Mouse (Mus musculus): ENCODE measurements around the gene Acvr2a. TPM values are rescaled to one million over a fixed set of nuclear protein-coding genes. Genes with fewer than 3 reads are reported as not detected.

Gene Acvr2a
- polyA plus RNA-seq, 1 experiment: 3.4 TPM

GRCm38 (mm10) chr2:48868199-48868913 is 54.4 kb downstream of the Acvr2a start:
- DNase-seq (ENCODE audit: low read depth): no peak

- DNase-seq (ENCODE audit: low read depth): peak; percentile 16
These were observed 72.0 kb downstream of the Acvr2a start for GRCm38 (mm10) chr2:48885945-48886344.

GRCm38 (mm10) chr2:48895186-48895585 is 81.3 kb downstream of the Acvr2a start:
- DNase-seq (ENCODE audit: low read depth): no peak

- DNase-seq (ENCODE audit: low read depth): no peak
These were observed 95.0 kb downstream of the Acvr2a start for GRCm38 (mm10) chr2:48908866-48909265.

GRCm38 (mm10) chr2:48914185-48914584 is 100.3 kb downstream of the Acvr2a start:
- DNase-seq (ENCODE audit: low read depth): no peak

DNA sequence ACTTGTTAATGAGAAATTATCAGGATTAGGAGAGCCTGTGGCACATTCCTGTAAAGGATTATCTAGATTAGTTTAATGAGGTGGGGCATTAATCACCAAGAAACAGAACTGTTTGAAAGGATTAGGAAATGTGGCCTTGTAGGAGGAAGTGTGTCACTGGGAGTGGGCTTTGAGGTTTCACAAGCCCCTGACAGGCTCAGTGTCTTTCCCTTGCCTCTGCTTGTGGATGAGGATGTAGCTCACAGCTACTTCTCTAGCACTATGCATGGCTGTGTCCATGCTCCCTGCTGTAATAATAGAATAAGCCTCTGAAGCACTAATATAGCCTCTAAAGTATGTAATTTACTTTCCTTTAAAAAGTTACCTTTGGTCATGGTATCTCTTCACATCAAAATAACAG is 101.9 kb downstream of the Acvr2a start:
- DNase-seq (ENCODE audit: low read depth): no peak

GRCm38 (mm10) chr2:48935058-48935457 is 121.1 kb downstream of the Acvr2a start:
- DNase-seq (ENCODE audit: low read depth): no peak

GRCm38 (mm10) chr2:48947761-48948160 is 133.9 kb downstream of the Acvr2a start:
- no peak for DNase-seq (ENCODE audit: low read depth)

GRCm38 (mm10) chr2:48948841-48949584 is 135.1 kb downstream of the Acvr2a start, which contains the start of gene Mbd5:
Gene Mbd5, plus strand, starts transcription at chr2:48949508.
- peak; percentile 77 for DNase-seq (ENCODE audit: low read depth)

DNA sequence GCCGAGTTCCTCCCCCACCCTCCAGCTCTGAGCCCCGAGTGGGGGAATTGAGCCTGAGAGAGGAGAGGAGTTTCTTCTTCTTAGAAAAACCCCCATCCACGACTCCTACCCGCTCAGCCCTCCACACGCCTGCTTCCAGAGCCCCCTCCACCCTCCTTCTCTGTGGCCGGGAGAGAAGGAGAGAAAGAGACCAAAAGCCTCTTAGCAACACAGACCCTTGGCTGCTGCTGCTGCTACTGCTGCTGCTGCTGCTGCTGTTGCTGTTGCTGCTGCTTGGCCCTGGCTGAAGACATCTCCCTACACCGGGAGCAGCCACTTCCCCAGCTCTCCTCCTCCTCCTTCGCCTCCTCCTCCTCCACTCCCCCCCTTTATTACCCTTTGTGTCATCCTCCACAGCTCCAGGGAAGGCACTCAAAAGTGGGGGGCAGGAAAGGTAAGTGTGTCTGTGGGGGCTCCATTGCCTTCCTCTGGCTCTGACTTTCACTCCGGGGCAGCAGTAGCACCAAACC is 135.9 kb downstream of the Acvr2a start:
- no peak for DNase-seq (ENCODE audit: low read depth)

DNA sequence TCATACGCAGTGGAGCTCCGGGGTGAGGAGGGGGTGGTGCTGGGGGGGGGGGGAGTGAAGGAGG is 136.2 kb downstream of the Acvr2a start, which contains the start of gene Orc4:
Gene Orc4 (minus strand): TSS at position 26 of the 64 bp plus-strand sequence.
- DNase-seq (ENCODE audit: low read depth): no peak

DNA sequence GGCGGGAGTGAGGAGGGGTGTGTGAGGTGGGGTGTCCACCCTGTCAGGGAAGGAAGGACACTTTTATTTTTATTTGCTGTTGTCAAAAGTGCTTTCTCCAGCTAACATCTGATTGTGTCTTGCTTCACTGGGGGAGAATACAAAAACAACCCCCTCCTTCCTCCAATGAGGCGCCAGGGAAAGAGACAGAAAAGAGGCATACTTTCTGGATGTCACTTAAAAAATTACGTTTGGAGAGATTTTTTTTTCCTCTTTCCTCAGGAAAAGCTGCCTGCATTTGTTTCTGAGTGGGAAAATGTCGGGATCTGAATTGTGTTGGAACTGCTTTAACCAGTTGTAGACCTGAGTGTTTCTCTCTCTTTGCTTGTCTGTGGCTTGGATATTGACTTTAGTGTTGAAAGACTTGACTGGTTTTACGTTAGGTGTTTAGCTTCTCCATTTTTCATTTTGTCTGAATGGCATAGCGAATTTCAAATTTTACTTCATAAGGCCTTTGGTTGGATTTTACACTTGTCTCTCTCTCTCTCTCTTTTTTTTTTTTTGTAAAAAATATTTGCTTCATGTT is 136.5 kb downstream of the Acvr2a start:
- no peak for DNase-seq (ENCODE audit: low read depth)

Other genes with a start within 250 kb of the Acvr2a start
- 7.8 and 11.5 TPM in 2 replicates for gene Mbd5, start 135.4 kb downstream of the Acvr2a start, polyA plus RNA-seq (2012; rRNA removed)
- 26.5 and 27.0 TPM in 2 replicates for gene Orc4, start 136.2 kb downstream of the Acvr2a start, polyA plus RNA-seq (2012; rRNA removed)

Data from gonadal fat pad, adult 2 months (tissue).